Mouse (Mus musculus) spleen, adult 2 months (tissue): ENCODE results near the gene Tmem182.
A peak's percentile ranks its signal among the peaks of the same experiment; 100 is the strongest.

Experiments used
- CTCF ChIP-seq: fragments of 200-500 bp; IDR thresholded peaks from 2 replicates; pipeline ENCODE4 v1.5.1; 2011; ENCODE audit warnings: mild to moderate bottlenecking, inconsistent platforms; ENCODE audit not compliant: insufficient read depth, insufficient read length, insufficient replicate concordance; ENCODE audit errors: extremely low read depth
- POLR2A ChIP-seq: fragments of 200-500 bp; IDR thresholded peaks from 2 replicates; pipeline ENCODE4 v1.6.1; 2011; ENCODE audit warnings: low read depth, low read length, inconsistent platforms

DNA sequence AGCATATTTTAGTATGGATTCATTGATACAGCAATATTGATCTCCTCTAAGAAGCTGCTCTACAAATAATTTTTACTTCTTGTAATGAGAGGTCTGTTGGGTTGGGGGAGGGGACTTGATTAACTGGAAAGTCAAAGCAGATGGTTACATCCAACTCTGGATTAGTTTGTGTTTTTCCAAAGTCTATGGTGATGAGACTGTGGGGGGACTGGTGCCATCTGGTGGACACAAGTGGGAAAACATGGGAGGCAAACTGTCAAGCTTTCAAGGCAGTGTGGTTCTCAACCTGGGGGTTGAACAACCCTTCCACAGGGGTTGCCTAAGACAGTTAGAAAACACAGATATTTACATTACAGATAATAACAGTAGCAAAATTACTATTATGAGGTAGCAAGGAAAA is 39.2 kb downstream of the Tmem182 start:
- TF ChIP-seq CTCF (peak; percentile 50; the same call in 1 of the 2 replicates), POLR2A (no peak)
